Mouse (Mus musculus) heart, adult 9 months (tissue): ENCODE results near the gene Cldn19.
"Not testable (repeated sequence)": the region's sequence is repeated elsewhere in the genome, so short reads cannot be mapped to it uniquely, and the experiment has no call there.

Experiments
- DNase-seq, 2 experiments: peaks; one replicate each; pipeline ENCODE4 v3.0.0; 2022; ENCODE audit warnings: low spot score in 2 of 2

Cldn19 gene

GRCm38 (mm10) chr4:119252025-119252808, 3.0 kb upstream of the Cldn19 start:
- DNase-seq: no peak

GRCm38 (mm10) chr4:119254012-119254618, 1.1 kb upstream of the Cldn19 start:
- no peak for DNase-seq

- DNase-seq: no peak
These were observed 1.9 kb downstream of the Cldn19 start for GRCm38 (mm10) chr4:119257083-119257482.

- DNase-seq: no peak
These were observed 4.4 kb downstream of the Cldn19 start for GRCm38 (mm10) chr4:119259344-119260254.

- DNase-seq: peak; percentile 40 to 74
These were observed 6.0 kb downstream of the Cldn19 start for GRCm38 (mm10) chr4:119261087-119261713.

- DNase-seq: no peak
These were observed 7.3 kb downstream of the Cldn19 start for GRCm38 (mm10) chr4:119262483-119262882.

- DNase-seq: peak in 1 of 2 experiments; percentile 42
These were observed 8.2 kb downstream of the Cldn19 start for GRCm38 (mm10) chr4:119263459-119263858.

GRCm38 (mm10) chr4:119266606-119267005, 11.4 kb downstream of the Cldn19 start:
- no peak for DNase-seq

GRCm38 (mm10) chr4:119274627-119275026, 19.4 kb downstream of the Cldn19 start:
- DNase-seq: peak; percentile 75 to 80

GRCm38 (mm10) chr4:119275226-119275625, 20.0 kb downstream of the Cldn19 start:
- DNase-seq: peak; percentile 62 to 74

- DNase-seq: no peak
These were observed 20.5 kb downstream of the Cldn19 start for GRCm38 (mm10) chr4:119275726-119276125.

GRCm38 (mm10) chr4:119278784-119279183, 23.6 kb downstream of the Cldn19 start:
- not testable (repeated sequence) for DNase-seq

- no peak for DNase-seq
These were observed 29.6 kb downstream of the Cldn19 start for GRCm38 (mm10) chr4:119284861-119285260.

- DNase-seq: no peak
These were observed 30.1 kb downstream of the Cldn19 start for GRCm38 (mm10) chr4:119285336-119285735.

GRCm38 (mm10) chr4:119291921-119292320, 36.7 kb downstream of the Cldn19 start:
- no peak for DNase-seq

- peak; percentile 55 to 59 for DNase-seq
These were observed 37.8 kb downstream of the Cldn19 start for GRCm38 (mm10) chr4:119292771-119293573.

GRCm38 (mm10) chr4:119293574-119294258, 38.5 kb downstream of the Cldn19 start:
- peak; percentile 7 to 31 for DNase-seq

GRCm38 (mm10) chr4:119294415-119295133, 39.4 kb downstream of the Cldn19 start, which contains the start of gene Ybx1:
Gene Ybx1 (minus strand): TSS chr4:119294604.
- DNase-seq: peak; percentile 99 to 100

- no peak for DNase-seq
These were observed 39.9 kb downstream of the Cldn19 start for GRCm38 (mm10) chr4:119295134-119295453.

GRCm38 (mm10) chr4:119297361-119297760, 42.1 kb downstream of the Cldn19 start:
- DNase-seq: no peak
